Mouse (Mus musculus) Patski (cell line): ENCODE measurements around the gene Gm13698. TPM values are rescaled to one million over a fixed set of nuclear protein-coding genes. Genes with fewer than 3 reads are reported as not detected.
"Not testable (repeated sequence)": the region's sequence is repeated elsewhere in the genome, so short reads cannot be mapped to it uniquely, and the experiment has no call there.

Experiments
- ATAC-seq: fragments of 100-300 bp; one replicate; pipeline ENCODE4 v1.8.0; 2021
- CTCF ChIA-PET: fragments of 350-600 bp; sonication (Branson Sonifier 250); formaldehyde crosslinking; loops from one replicate; lab custom pipeline; 2022; ENCODE audit warnings: inconsistent platforms; lab: Charles Lee
- POLR2A ChIA-PET: fragments of 350-600 bp; sonication (Branson Sonifier 250); formaldehyde crosslinking; loops from one replicate; lab custom pipeline; 2022; ENCODE audit warnings: antibody characterized with exemption, inconsistent platforms; lab: Charles Lee
- DNase-seq: peaks from one replicate; pipeline ENCODE4 v3.0.0-alpha.2; 2011; ENCODE audit warnings: low read depth, low spot score
- H3K27me3 ChIP-seq: fragments of 371-371 bp; one replicate; pipeline ENCODE4 v1.5.1; 2021
- CTCF ChIP-seq: fragments of 100-300 bp; IDR thresholded peaks from one replicate; pipeline ENCODE4 v1.5.1; 2021
- in situ Hi-C: fragments of 300-500 bp; cut with MboI; formaldehyde crosslinking; loops from 3 replicates; pipeline ENCODE4 v1.11.1; 2018; ENCODE audit warnings: low pct_unique_long_range_greater_than_20kb, mixed read lengths
- polyA plus RNA-seq: library from polyadenylated mRNA; unstranded; gene quantifications from one replicate; pipeline ENCODE4 v1.2.3, GENCODE M21; 2021

Gene Gm13698
- 1.3 TPM for polyA plus RNA-seq

GRCm38 (mm10) chr2:83955393-83955792, at the start of gene Gm13698:
TSS of gene Gm13698 (plus strand) at chr2:83955693.
- H3K27me3 ChIP-seq, in situ Hi-C loops, CTCF ChIA-PET, DNase-seq, ATAC-seq, POLR2A ChIA-PET: not testable (repeated sequence)

GRCm38 (mm10) chr2:83929478-83930088, 25.9 kb upstream of the Gm13698 start:
- in situ Hi-C loops, result no loop called here
- TF ChIP-seq CTCF, result no peak
- DNase-seq (no peak), ATAC-seq (no peak)
- peaks cover 38% of the 10 kb centered on the region for H3K27me3 ChIP-seq
- POLR2A ChIA-PET, result no interaction called here
- CTCF ChIA-PET, result no interaction called here

- no peak for DNase-seq
- POLR2A ChIA-PET, result no interaction called here
- ATAC-seq, result no peak
- peaks cover 71% of the 10 kb centered on the region for H3K27me3 ChIP-seq
- in situ Hi-C loops, result no loop called here
- CTCF ChIA-PET, result no interaction called here
- TF ChIP-seq CTCF, result no peak
Measured at GRCm38 (mm10) chr2:83940931-83941361, 14.5 kb upstream of the Gm13698 start, which contains the start of gene Zswim2. TSS of gene Zswim2 (minus strand) at chr2:83941228.

- POLR2A ChIA-PET, result no interaction called here
- in situ Hi-C loops, result no loop called here
Measured at GRCm38 (mm10) chr2:83941378-83941777, 14.1 kb upstream of the Gm13698 start.

GRCm38 (mm10) chr2:83941792-83942191, 13.7 kb upstream of the Gm13698 start:
- DNase-seq, result no peak
- in situ Hi-C loops, result no loop called here
- ChIA-PET CTCF (no interaction called here), POLR2A (no interaction called here)
- no peak for TF ChIP-seq CTCF
- peaks cover 71% of the 10 kb centered on the region for H3K27me3 ChIP-seq
- ATAC-seq, result no peak

More at GRCm38 (mm10) chr2:83941378-83941777, 14.1 kb upstream of the Gm13698 start:
- DNase-seq (no peak), ATAC-seq (no peak)
- TF ChIP-seq CTCF, result peak; percentile 7
- peaks cover 71% of the 10 kb centered on the region for H3K27me3 ChIP-seq
- CTCF ChIA-PET, result no interaction called here

- ATAC-seq, POLR2A ChIA-PET, DNase-seq, in situ Hi-C loops, CTCF ChIA-PET, H3K27me3 ChIP-seq: not testable (repeated sequence)
Measured at GRCm38 (mm10) chr2:83961203-83961602, 5.7 kb downstream of the Gm13698 start, which contains the start of gene Gm13693. TSS of gene Gm13693 (plus strand) at chr2:83961503.

- ATAC-seq, H3K27me3 ChIP-seq, in situ Hi-C loops, CTCF ChIA-PET, DNase-seq, POLR2A ChIA-PET: not testable (repeated sequence)
Measured at GRCm38 (mm10) chr2:83967013-83967412, 11.5 kb downstream of the Gm13698 start, which contains the start of gene Gm13695. TSS of gene Gm13695 (plus strand) at chr2:83967313.

GRCm38 (mm10) chr2:83972823-83973222, 17.3 kb downstream of the Gm13698 start, which contains the start of gene Gm13696:
TSS of gene Gm13696 (plus strand) at chr2:83973123.
- in situ Hi-C loops, CTCF ChIA-PET, ATAC-seq, H3K27me3 ChIP-seq, POLR2A ChIA-PET, DNase-seq: not testable (repeated sequence)

- CTCF ChIA-PET, POLR2A ChIA-PET, ATAC-seq, H3K27me3 ChIP-seq, in situ Hi-C loops, DNase-seq: not testable (repeated sequence)
Measured at GRCm38 (mm10) chr2:83978633-83979032, 23.1 kb downstream of the Gm13698 start, which contains the start of gene Gm13694. TSS of gene Gm13694 (plus strand) at chr2:83978933.

- POLR2A ChIA-PET, DNase-seq, H3K27me3 ChIP-seq, CTCF ChIA-PET, in situ Hi-C loops, ATAC-seq: not testable (repeated sequence)
Measured at GRCm38 (mm10) chr2:83984443-83984842, 28.9 kb downstream of the Gm13698 start, which contains the start of gene Gm13697. TSS of gene Gm13697 (plus strand) at chr2:83984743.

GRCm38 (mm10) chr2:83990253-83990652, 34.8 kb downstream of the Gm13698 start, which contains the start of gene Gm13691:
TSS of gene Gm13691 (plus strand) at chr2:83990553.
- ATAC-seq, CTCF ChIA-PET, POLR2A ChIA-PET: not testable (repeated sequence)

More at GRCm38 (mm10) chr2:83990253-83990652, 34.8 kb downstream of the Gm13698 start, which contains the start of gene Gm13691:
- in situ Hi-C loops, H3K27me3 ChIP-seq, DNase-seq: not testable (repeated sequence)
